Mouse (Mus musculus) central nervous system, embryonic 14 days (tissue): ENCODE measurements around the gene Gm20870. TPM values are rescaled to one million over a fixed set of nuclear protein-coding genes. Genes with fewer than 3 reads are reported as not detected.

ENCODE experiments used
- polyA plus RNA-seq: library from polyadenylated mRNA; depleted of rRNA; stranded (reverse); fragments of >200 nt; gene quantifications from 2 replicates; pipeline ENCODE4 v1.2.3, GENCODE M21; 2012; rRNA removed

The Gm20870 gene
- not detected in 2 replicates for polyA plus RNA-seq

GRCm38 (mm10) chrY:71691743-71692142 lies at the start of gene Gm20870:
Gene Gm20870 (plus strand): TSS chrY:71692043.

Other genes with a start within 250 kb of the Gm20870 start
- gene Gm20869, start 222.6 kb upstream of the Gm20870 start, polyA plus RNA-seq: not detected in 2 replicates